Mouse (Mus musculus) embryo, embryonic 11.5 days (tissue): ENCODE measurements around the gene Man2b1.
A peak's percentile ranks its signal among the peaks of the same experiment; 100 is the strongest.
"Not testable (repeated sequence)": the region's sequence is repeated elsewhere in the genome, so short reads cannot be mapped to it uniquely, and the experiment has no call there.

Experiments used
- DNase-seq: peaks from one replicate; pipeline ENCODE4 v3.0.0-alpha.2; 2012; ENCODE audit warnings: low read depth, low spot score

Gene Man2b1

DNA sequence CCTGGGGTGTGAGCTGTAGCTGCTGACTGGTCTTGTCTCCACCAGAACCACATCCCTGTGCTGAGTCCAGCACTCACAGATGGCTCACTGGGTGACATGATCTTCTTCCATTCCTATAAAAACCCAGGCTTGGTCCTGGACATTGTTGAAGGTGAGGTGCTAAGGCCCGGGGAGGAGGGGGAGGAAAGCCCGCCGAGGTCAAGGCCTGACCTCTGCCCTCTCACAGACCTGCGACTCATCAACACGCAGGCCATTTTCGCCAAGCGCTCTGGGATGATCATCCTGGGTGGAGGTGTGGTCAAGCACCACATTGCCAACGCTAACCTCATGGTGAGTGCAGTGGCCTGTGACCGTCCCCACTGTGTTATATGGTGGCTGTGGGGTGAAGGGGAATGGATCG lies 8.9 kb upstream of the Man2b1 start:
- no peak for DNase-seq

- DNase-seq, result no peak
Measured at GRCm38 (mm10) chr8:85074617-85075016, 8.5 kb upstream of the Man2b1 start.

DNA sequence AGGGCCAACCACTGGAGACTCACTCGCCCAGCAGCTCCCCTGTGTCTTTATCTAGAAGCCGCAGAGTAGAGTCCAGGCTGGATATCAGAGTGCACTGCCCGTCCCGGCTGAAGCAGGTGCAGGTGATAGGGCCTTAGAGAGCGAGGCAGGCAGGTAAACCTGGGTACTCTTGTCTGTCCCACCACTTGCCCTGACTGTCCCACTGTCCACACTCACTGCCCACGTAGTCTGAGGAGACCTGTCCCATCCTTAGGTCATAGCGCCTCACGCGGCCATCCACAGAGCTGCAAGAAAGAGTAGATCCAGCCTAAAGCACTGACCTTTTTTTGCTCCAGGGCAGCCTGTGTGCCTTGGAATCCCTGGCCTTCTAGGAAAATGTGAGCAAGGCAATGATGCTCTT lies 7.1 kb upstream of the Man2b1 start:
- DNase-seq, result no peak

DNA sequence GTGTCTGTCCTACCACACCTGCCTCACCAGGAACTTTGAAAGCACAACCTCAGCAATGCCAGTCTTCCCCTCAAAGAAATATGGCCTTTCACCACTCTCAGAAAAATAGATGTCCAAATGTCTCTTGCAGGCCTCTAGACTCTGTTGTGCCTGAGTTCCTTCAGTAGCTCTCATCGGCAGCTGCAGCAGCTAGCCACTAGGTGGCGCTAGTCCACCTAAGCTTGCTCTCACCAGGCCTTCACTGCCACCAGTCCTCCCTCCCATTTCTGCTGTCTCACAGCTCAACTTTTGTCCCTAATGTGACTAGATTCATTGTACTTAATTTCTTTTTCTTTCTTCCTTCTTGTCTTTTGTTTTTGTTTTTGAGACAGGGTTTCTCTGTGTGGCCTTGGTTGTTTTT lies 6.1 kb upstream of the Man2b1 start:
- peak; percentile 71 for DNase-seq

- no peak for DNase-seq
Measured at GRCm38 (mm10) chr8:85080214-85080531, 2.9 kb upstream of the Man2b1 start.

DNA sequence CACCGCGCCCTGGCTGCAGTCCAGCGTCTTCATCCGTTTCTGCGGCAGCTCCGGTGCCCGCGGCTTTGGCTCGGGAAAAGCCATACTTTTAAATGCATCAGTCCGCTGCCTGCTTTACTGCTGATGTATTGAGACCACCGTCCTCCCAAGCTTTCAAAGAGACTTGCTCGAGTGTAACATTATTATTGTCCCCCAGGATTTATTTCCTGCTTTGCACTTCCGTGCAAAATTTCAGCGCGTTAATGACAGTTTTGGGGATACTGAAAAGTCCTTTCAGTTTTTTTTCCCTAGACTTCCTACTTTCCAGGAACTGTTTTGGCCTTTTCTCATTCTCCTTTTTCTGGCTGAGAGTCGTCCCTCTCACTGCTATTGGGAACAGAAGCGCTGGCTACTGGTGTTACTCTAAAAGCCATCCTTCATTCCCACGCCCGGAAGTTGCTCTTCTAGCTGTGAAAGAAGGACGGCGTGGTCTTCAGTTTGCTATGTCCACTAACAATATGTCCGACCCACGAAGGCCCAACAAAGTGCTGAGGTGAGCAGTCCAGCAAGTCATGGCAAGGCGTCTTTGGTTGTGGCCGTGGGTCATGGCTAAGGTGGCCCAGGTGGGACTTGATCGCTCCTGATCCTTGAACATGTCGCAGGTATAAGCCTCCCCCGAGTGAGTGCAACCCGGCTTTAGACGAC lies 2.4 kb upstream of the Man2b1 start, which contains the start of gene Wdr83os:
Gene Wdr83os, plus strand, starts transcription at position 209 of the 684 bp plus-strand sequence.
- DNase-seq, result peak; percentile 66

DNA sequence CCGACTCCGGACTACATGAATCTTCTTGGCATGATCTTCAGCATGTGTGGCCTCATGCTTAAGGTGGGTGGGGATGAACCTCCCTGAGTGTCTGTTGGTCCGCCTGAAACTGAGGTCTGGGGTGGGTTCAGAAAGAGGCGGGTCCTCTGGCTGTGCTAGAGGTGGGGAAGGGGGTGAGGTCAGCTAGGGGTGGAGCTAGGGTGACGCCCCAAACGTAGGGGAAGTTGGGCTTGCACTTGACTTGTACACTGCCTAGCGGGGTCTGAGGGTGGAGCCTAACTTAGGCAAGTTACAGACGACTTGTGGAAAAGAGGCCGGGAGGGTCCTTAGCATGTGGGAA lies 1.9 kb upstream of the Man2b1 start, which contains the start of gene Wdr83:
Gene Wdr83, minus strand, starts transcription at position 91 of the 340 bp plus-strand sequence.
- DNase-seq, result peak; percentile 37

DNA sequence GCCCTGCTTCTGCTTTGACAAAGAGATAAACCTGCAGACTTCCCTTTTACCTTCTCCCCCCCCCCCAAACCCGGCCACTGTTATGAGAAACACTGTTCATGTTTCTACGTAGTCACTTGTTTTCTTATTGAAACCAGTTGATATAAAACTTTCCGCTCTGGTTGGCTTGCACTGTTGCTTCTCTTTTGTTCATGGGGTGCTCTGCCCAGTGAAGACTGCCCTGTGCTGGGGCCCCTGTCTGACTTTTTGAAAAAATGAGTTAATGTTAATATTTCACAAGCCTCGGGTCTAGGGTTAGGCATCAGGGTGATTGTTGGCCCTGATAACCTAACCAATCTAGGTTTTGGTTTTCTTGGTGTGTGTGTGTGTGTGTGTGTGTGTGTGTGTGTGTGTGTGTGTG lies 901 bp upstream of the Man2b1 start:
- DNase-seq, result not testable (repeated sequence)

DNA sequence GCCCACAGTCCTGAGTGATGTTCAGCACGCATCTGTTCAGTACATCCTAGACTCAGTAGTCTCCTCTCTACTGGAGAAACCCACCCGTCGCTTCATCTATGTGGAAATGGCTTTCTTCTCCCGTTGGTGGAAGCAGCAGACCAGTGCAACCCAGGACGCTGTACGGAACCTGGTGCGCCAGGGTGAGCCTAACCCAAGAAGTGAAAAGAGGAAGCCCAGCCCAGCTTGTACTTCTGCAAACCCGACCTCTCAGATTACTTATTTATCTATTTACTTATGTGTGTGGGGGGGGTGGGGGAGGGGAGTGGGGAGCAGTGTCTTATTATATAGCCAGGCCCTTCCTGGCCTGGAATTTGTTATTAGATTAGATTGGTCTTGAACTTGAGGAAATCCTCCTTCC lies 1.6 kb downstream of the Man2b1 start:
- DNase-seq, result no peak

DNA sequence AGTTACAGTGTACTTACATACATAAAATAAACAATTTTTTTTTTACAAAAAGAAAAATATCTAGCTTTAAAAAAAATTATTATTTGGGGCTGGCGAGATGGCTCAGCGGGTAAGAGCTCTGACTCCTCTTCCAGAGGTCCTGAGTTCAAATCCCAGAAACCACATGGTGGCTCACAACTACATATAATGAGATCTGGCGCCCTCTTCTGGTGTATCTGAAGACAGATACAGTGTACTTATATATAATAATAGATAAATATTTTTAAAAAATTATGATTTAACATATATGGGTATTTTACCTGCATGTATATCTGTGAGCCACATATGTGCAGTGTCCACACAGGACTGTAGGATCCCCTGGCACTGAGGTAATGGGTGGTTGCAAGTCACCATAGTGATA lies 3.2 kb downstream of the Man2b1 start:
- DNase-seq, result no peak

DNA sequence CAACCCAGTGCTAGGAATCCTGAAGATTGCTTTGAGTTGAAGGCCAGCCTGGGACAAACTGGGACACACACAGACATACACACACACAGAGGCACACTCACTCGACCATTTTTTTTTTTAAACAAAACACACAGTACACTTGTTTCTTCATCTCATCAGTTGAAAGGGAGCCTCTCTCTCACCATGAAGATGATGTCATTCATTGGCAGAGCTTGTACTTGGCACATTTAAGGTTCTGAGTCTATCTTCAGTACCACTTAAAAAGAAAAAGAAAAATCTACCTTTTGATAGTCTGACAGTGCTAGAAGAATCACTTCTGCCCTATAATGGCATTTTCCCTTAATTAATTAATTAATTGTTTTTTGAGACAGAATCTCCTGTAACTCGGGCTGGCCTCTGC lies 5.7 kb downstream of the Man2b1 start:
- DNase-seq, result no peak

DNA sequence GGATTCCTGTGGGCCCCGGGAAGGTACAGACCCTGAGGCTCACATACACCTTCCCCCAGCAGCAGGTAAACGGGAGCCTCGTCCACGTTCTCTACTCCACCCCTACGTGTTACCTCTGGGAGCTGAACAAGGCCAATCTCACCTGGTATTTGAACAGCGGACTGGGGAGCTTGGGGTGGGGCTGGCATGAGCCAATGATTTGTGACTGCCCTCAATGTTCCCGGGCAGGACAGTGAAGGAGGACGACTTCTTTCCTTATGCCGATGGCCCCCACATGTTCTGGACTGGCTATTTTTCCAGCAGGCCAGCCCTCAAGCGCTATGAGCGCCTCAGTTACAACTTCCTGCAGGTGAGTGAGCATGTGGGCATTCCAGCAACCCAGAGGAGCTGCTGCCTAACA lies 7.8 kb downstream of the Man2b1 start:
- no peak for DNase-seq

- no peak for DNase-seq
Measured at GRCm38 (mm10) chr8:85091526-85092090, 8.5 kb downstream of the Man2b1 start.

DNA sequence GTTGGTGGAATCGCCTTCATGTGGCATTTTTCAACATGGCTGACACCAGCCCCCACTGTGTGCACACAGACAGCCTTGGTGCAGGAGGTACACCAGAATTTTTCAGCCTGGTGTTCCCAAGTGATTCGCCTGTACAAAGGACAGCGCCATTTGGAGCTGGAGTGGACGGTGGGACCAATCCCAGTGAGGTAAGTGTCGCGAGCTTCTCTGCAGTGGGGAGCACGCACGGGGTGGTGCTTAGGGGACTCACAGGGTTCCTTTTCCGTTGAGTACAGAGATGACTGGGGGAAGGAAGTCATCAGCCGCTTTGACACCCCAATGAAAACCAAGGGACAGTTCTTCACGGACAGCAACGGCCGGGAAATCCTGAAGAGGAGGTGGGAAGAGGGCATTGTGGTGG lies 12.0 kb downstream of the Man2b1 start:
- DNase-seq, result no peak

DNA sequence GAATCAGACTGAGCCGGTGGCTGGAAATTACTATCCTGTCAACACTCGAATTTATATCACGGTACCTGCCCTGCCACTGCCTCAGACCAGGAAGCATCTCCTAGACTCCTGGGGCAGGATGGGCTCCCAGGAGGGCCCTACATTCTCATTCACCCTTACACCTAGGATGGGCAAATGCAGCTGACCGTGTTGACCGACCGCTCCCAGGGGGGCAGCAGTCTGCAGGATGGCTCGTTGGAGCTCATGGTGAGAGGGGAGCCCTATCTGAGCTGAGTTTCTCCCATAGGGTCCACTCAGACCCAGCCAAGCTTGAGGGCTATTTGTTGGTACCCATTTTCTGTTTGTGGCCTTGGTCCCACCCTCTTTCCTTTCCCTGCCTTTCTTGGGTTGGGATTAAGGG lies 12.5 kb downstream of the Man2b1 start:
- no peak for DNase-seq

GRCm38 (mm10) chr8:85096196-85096595 lies 13.1 kb downstream of the Man2b1 start:
- DNase-seq, result no peak

DNA sequence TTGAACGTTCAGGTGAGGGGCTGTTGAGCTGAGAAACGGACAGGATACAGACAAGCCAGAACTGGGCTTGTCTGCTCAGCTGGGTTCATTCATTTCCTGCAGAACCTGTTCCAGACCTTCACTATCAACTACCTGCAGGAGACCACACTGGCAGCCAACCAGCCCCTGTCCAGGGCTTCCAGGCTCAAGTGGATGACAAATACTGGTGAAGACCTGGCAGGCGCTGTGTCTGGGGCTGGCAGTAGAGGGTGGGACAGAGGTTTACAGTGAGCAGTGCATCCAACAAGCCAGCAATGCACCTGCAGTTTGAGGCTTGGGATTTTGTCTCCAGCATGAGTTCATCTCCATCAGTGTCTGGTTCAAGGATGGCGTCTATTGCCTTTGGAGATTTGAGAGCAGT lies 13.8 kb downstream of the Man2b1 start:
- DNase-seq, result no peak

- no peak for DNase-seq
Measured at GRCm38 (mm10) chr8:85100076-85100665, 17.1 kb downstream of the Man2b1 start.

- no peak for DNase-seq
Measured at GRCm38 (mm10) chr8:85113241-85113640, 30.2 kb downstream of the Man2b1 start.

GRCm38 (mm10) chr8:85115501-85115900 lies 32.4 kb downstream of the Man2b1 start:
- DNase-seq, result no peak

DNA sequence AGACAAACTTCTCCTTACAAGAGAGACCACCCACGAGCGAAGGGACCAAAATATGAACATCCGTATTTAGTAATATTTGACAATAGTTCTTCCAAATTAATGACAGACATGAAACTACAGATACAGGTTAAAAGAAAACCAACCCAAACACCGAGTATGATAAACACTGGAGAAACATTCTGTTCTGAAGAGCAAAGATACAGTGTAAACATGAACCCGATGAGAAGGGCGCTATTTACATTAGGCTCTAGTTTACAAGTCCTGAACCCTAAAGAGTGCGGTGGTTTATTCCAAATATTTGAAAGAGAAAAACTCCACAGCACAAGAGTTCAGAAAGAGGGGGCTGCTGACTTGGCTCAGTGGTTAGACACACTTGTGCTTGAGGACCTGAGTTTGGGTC lies 33.9 kb downstream of the Man2b1 start:
- no peak for DNase-seq

DNA sequence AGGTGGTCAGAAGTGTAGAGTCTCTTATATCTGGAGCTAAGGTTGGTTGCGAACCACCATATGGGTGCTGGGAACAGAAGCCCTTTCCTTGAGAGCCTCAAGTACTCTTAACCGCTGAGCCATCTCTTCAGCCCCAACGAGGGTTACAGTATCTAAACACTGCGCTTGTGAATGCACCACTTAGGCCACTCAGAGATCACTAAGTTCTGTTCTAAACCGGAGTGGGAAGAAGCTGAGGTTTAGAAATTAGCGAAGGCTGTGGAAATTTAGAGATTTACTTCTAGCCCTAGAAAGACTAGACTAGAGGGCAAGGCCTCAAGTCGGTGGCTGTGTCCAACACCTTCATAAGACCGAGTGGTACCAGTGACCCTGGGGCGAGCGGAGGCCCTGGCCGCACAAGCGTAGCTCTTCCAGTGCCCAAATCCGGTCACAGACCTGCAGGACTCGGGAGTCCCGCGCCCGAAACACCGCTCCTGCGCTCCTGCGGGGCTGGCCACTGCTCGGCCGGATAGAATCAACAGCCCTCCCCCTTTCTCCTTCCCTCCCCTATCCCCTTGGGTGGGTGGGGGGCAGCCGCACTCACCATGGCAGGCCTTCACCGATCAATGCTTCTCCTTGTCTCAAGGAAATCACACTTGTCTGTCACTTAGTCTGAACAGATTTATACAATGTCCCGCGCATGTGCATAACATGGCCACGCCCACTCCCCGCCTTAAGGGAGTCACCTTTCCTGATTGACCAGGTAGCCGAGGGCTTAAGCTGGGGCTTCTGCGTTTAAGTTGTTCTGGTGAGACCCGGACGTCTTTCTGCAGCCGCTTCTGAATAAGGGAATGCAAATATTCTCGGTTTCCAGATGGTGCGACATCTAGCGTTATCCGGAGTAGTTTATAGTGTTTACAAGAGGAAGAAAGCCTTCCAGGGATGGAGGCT lies 36.2 kb downstream of the Man2b1 start:
- peak; percentile 68 for DNase-seq
